Mouse (Mus musculus) heart, postnatal 14 days (tissue): ENCODE measurements around the gene Gm13283. TPM values are rescaled to one million over a fixed set of nuclear protein-coding genes. Genes with fewer than 3 reads are reported as not detected.
A peak's percentile ranks its signal among the peaks of the same experiment; 100 is the strongest.
"Not testable (repeated sequence)": the region's sequence is repeated elsewhere in the genome, so short reads cannot be mapped to it uniquely, and the experiment has no call there.

Experiments
- DNase-seq, 2 experiments: peaks; one replicate each; pipeline ENCODE4 v3.0.0; 2021 to 2022
- intact Hi-C: fragments of 180-260 bp; cut with DNase I; formaldehyde crosslinking; loops from one replicate; pipeline ENCODE4 v1.15.1; 2025
- total RNA-seq, 2 experiments: library from RNA; stranded (reverse); gene quantifications; 2 replicates each; pipeline ENCODE4 v1.2.3; 2021

Gene Gm13283
- total RNA-seq, 2 experiments from 2014 or later, result not detected

- intact Hi-C loops, result not testable (repeated sequence)
- peak; percentile 57 to 67 for DNase-seq
Measured at GRCm38 (mm10) chr4:88761776-88762175, 1.9 kb downstream of the Gm13283 start.

- peak in 1 of 2 experiments; percentile 10 for DNase-seq
- intact Hi-C loops, result not testable (repeated sequence)
Measured at GRCm38 (mm10) chr4:88762341-88762740, 2.4 kb downstream of the Gm13283 start.

- peak; percentile 55 to 59 for DNase-seq
- intact Hi-C loops, result not testable (repeated sequence)
Measured at GRCm38 (mm10) chr4:88763384-88764018, 3.6 kb downstream of the Gm13283 start.

- DNase-seq, intact Hi-C loops: not testable (repeated sequence)
Measured at GRCm38 (mm10) chr4:88773534-88773933, 13.6 kb downstream of the Gm13283 start, which contains the start of gene Gm13290. TSS of gene Gm13290 (plus strand) at chr4:88773834.

- DNase-seq, intact Hi-C loops: not testable (repeated sequence)
Measured at GRCm38 (mm10) chr4:88776622-88777021, 16.7 kb downstream of the Gm13283 start, which contains the start of gene Gm13289. TSS of gene Gm13289 (plus strand) at chr4:88776922.

GRCm38 (mm10) chr4:88779550-88779949 lies 19.6 kb downstream of the Gm13283 start, which contains the start of gene Gm13272:
TSS of gene Gm13272 (plus strand) at chr4:88779850.
- intact Hi-C loops, DNase-seq: not testable (repeated sequence)

GRCm38 (mm10) chr4:88780320-88780719 lies 20.4 kb downstream of the Gm13283 start:
- DNase-seq, result not testable (repeated sequence)

GRCm38 (mm10) chr4:88781831-88782230 lies 21.9 kb downstream of the Gm13283 start, which contains the start of gene Ifnz:
TSS of gene Ifnz (plus strand) at chr4:88782131.
- DNase-seq, intact Hi-C loops: not testable (repeated sequence)

More at GRCm38 (mm10) chr4:88780320-88780719, 20.4 kb downstream of the Gm13283 start:
- intact Hi-C loops, result not testable (repeated sequence)

- peak; percentile 26 to 37 for DNase-seq
- intact Hi-C loops, result not testable (repeated sequence)
Measured at GRCm38 (mm10) chr4:88782335-88782734, 22.4 kb downstream of the Gm13283 start.

- DNase-seq, intact Hi-C loops: not testable (repeated sequence)
Measured at GRCm38 (mm10) chr4:88785409-88785808, 25.5 kb downstream of the Gm13283 start, which contains the start of gene Gm13276. TSS of gene Gm13276 (plus strand) at chr4:88785709.

GRCm38 (mm10) chr4:88788402-88788801 lies 28.5 kb downstream of the Gm13283 start, which contains the start of gene Gm13277:
TSS of gene Gm13277 (plus strand) at chr4:88788632.
- peak; percentile 65 to 73 for DNase-seq
- intact Hi-C loops, result not testable (repeated sequence)

GRCm38 (mm10) chr4:88791250-88791649 lies 31.3 kb downstream of the Gm13283 start, which contains the start of gene Gm13278:
TSS of gene Gm13278 (plus strand) at chr4:88791550.
- DNase-seq, intact Hi-C loops: not testable (repeated sequence)

GRCm38 (mm10) chr4:88793936-88794675 lies 34.2 kb downstream of the Gm13283 start, which contains the start of gene Gm13275:
TSS of gene Gm13275 (plus strand) at chr4:88794487.
- peak; percentile 70 to 78 for DNase-seq
- intact Hi-C loops, result not testable (repeated sequence)

GRCm38 (mm10) chr4:88797097-88797496 lies 37.2 kb downstream of the Gm13283 start, which contains the start of gene Gm13279:
TSS of gene Gm13279 (plus strand) at chr4:88797397.
- DNase-seq, intact Hi-C loops: not testable (repeated sequence)

GRCm38 (mm10) chr4:88799365-88799764 lies 39.4 kb downstream of the Gm13283 start, which contains the start of gene Gm13285:
TSS of gene Gm13285 (plus strand) at chr4:88799665.
- intact Hi-C loops, DNase-seq: not testable (repeated sequence)

GRCm38 (mm10) chr4:88802954-88803353 lies 43.0 kb downstream of the Gm13283 start, which contains the start of gene Gm13287:
TSS of gene Gm13287 (plus strand) at chr4:88803254.
- DNase-seq, intact Hi-C loops: not testable (repeated sequence)

- intact Hi-C loops, DNase-seq: not testable (repeated sequence)
Measured at GRCm38 (mm10) chr4:88805231-88805630, 45.3 kb downstream of the Gm13283 start, which contains the start of gene Gm13288. TSS of gene Gm13288 (plus strand) at chr4:88805531.

- peak; percentile 44 to 51 for DNase-seq
- intact Hi-C loops, result not testable (repeated sequence)
Measured at GRCm38 (mm10) chr4:88805761-88806160, 45.8 kb downstream of the Gm13283 start.
